Mouse (Mus musculus): Measurements from ENCODE around the gene St3gal4.

St3gal4 gene

GRCm38 (mm10) chr9:35128564-35128963 is 9.5 kb upstream of the St3gal4 start:
- DNase-seq, result no peak

DNA sequence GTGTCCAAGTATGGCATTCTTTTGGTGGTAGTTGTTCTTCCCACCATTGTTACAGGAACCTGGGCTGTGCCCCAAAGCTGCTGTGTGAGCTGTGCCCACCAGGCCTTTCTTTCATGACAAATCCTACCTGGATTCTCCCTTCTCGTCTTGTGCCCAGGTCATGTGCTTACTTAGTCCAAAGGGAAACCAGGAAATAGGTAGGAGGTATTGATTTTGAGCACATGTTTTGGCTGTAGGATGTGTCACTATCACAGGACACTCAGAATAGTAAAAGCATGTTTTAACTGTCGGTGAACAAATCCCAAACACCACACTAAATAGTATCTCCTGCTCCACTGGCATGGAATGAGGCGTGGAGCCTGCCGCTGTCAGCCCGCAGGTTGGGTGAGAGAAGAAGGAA is 8.5 kb upstream of the St3gal4 start:
- no peak for DNase-seq

DNA sequence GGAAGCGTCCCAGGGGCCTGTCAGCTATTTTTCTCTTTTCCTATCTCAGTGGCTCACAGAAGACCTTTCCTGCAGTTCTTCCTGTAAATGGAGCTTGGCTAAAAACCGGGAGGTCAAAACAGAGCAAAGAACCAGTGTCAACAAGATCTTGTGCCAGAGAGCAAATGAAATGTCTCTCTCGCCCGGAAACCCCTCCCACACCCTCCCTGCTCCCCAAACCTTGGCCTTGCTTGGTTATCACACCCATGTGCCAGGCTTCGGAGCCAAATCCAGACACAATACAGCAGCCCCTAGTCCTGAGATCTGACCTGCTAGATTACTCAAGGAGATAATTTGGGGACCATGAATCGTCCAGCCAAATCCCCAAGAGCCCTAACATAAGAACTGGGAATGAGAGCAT is 8.1 kb upstream of the St3gal4 start:
- DNase-seq, result peak; percentile 34

GRCm38 (mm10) chr9:35124678-35124955 is 5.5 kb upstream of the St3gal4 start:
- DNase-seq, result no peak

DNA sequence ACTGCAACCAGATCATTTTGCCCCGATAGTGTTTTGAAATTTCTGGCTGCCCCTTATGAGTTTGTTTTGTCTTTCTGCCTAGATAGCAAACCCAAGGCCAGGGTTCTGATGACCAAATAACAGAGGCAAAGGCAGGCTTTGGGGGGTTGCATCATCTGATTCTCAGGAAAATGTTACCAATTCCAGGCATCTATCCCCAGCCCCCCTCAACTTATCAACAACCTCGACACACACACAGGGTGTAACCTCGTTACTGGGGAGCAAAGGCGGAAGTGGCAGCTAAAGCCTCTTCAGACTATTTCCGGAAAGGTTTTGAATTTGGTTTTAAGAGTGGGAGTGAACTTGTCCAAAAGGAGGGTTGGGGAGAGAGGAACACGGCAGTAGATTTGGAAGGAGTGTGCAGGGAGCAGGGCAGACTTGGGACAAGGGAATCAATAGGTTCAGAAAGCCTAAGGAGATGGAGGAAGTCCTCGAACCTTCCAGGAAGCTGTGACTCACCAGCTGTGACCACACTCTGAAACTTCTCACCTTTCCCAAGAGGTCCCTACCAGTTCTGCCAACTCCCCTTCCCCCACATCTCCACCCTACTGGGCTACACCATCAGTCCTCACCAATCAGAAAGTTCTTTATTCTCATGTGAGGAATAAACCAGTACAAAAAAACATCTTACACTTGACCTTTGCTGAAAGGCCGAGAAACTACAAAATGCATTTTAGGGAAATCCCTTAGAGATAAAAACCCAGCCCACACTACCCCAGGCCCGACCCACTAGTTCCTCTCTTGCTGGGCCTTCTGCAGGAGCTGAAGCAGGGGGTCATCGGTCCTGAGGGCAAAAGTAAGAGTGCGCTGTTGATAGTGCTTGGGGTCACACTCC is 5.0 kb upstream of the St3gal4 start:
- no peak for DNase-seq

GRCm38 (mm10) chr9:35123456-35123803 is 4.4 kb upstream of the St3gal4 start:
- DNase-seq, result no peak

DNA sequence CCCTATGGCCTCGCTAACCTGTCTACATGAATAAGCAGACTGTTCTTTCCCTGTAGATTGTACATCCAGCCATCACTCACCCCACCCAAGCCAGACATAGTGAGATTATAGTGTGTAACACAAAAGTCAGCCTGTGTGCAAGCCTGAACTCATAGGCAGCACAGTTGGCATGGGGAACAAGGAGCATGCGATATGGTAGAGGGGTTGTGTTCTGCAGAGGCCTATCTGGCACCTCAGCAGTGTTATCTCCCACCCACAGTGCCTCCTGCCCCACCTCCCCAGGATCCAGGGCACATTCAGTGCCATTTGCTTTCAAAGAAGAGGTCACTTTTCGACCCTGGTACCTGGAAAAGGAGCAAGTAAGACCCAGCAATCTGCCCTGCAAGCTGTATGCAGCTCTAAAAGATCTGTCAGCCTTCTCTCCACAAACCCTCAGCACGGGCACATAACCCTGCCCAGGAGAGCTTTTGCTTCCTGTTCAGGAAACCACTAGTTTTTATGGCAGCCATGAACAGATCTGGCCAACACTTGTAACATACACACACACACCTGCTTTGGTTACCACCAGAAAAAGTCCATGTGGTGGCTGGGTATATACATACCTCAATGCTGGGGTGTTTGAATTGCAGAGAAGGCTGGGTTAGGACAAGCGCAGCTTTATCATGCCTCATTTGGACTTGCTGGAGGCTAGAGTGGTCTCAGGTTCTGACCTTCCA is 3.6 kb upstream of the St3gal4 start:
- DNase-seq, result no peak

GRCm38 (mm10) chr9:35118563-35118962 is 505 bp downstream of the St3gal4 start:
- no peak for DNase-seq

DNA sequence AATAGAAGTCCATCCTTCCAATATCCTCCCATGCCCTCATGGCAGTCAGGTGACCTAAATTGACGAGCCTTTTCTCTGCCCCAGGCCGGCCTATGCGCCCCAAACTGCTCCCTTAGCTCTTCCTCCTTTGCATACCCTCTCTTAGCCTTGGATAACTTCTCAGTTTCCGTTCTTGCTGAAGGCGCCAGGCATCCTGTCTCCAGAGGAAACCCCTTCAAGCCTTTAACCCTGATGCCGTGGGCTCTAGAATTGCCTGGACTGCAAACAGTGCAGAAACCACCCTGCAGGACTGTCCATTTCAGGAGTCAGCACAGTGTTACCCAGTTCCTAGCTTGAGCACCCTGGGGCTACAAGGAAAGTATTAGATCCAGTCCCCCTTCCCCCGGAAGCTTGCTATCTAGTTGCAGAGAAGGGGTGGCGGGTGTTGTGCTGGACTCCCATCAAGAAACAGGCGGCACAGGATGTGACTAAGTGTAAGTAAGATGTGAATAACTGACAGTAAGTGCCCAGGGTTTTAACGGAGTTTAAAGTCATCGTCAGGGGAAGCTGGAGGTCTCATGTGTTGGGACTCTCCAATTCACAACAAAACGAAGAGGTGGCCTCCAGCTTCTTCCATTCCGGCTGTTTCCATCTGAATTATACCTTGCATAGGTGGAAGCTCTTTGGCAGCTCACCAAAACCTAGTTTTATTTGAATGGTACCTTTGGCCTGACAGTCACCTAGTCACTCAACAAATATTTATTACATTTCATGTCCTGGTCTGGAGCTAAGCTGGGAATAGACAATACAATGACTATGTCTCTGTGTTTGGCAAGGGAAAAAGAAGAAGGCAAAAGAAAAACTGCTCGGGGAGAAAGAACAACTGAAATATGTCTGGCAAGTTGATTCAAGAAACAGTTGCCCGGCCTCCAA is 1.4 kb downstream of the St3gal4 start:
- peak; percentile 57 for DNase-seq

- peak; percentile 79 for DNase-seq
Observed at GRCm38 (mm10) chr9:35116391-35117381, 2.4 kb downstream of the St3gal4 start.

DNA sequence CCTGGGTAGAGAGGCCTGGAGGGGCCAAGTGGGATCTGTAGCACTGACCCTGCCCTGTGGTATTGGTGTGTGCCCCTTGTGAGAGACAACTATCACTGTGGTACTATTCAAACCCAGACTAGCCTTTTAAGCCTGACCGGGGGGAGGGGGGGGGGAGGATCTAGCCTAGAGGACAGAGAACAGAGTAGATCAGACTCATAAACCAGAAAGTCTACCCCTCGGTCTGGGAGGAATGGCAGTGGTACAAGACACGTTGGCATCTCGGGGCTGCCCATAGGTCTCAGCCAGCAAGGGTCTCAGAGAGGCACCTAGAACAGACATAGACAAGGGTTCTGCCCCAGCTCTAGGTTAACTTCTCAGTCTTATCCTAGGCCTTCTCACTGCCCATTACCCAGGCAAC is 3.3 kb downstream of the St3gal4 start:
- no peak for DNase-seq

- DNase-seq, result no peak
Observed at GRCm38 (mm10) chr9:35115299-35115698, 3.8 kb downstream of the St3gal4 start.

DNA sequence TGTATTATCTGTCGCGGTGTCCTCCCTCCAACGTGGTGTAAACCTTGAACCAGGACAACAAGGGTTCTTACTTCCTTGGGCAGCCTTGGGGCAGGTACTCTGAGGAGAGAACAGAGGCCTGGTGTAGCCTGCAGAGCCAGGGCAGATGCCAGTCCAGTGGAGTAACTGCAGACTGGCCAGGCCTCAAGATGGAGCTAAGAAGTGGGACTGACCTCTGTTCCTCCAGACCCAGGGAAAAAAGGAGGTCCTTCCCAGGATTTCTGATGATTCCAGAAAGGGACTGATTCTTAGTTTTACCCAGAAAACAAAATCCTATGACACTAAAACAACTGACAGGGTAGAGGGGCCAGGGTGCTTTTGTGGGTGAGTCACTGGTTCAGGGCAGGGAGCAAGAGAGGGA is 4.8 kb downstream of the St3gal4 start:
- DNase-seq, result no peak

GRCm38 (mm10) chr9:35111941-35112595 is 7.0 kb downstream of the St3gal4 start:
- DNase-seq, result no peak

DNA sequence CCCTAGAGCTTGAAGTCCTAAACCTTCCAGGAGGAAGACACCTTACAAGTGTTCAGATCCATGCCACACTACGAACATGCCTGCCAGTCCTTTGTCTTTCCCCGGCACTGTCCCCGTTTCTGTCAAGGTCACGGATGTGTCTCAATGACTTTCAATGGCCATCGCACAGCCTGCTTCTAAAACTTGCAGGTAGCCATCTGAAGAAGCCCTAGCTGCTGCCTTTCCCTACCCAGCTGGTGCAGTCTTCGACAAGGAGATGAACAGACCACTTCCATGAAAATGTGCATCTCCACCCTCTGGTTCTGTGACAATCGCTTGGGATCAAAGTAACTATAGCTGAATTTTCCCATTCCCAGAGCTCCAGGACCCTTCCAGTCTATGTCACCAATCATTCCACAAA is 7.6 kb downstream of the St3gal4 start:
- DNase-seq, result no peak

- no peak for DNase-seq
Observed at GRCm38 (mm10) chr9:35110567-35110966, 8.5 kb downstream of the St3gal4 start.

DNA sequence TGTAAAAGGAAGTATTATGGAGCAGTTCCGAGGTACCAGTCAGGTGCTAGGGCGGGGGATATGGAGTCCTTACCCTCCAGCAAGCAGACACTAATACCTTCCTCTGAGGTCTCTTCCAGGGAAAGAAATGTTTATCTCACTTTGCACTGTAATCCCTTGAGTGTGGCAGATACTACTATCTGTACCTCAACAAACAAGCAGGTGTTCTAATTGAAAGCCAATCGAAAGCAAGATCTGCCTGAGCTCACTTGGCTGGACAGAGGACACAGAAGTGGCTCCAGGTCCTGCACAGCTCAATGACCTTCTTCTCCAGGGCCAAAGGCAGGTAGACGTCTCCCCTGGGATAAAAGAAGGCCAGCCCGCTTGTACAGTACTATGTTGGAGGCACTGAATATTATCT is 9.0 kb downstream of the St3gal4 start:
- no peak for DNase-seq

DNA sequence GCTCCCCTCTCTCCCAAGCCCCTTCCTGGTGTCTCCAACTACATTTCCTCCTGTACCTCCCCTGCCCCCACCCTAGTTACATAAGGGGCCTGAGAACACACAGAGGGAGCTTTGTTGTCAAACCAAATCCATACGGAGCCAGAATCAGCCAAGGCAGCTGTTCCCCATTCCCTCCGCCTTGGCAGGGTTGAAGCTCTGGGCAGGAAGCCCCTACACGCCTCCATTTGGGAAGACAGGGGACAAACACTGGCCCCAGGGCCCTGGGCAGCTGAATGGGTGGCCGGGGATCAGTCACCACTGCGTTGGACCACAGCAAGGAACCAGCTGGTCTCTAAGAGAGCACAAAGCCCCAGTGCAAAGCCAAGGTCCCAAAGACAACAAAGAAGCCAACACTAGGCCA is 10.2 kb downstream of the St3gal4 start:
- DNase-seq, result no peak

- DNase-seq, result no peak
Observed at GRCm38 (mm10) chr9:35108066-35108465, 11.0 kb downstream of the St3gal4 start.

DNA sequence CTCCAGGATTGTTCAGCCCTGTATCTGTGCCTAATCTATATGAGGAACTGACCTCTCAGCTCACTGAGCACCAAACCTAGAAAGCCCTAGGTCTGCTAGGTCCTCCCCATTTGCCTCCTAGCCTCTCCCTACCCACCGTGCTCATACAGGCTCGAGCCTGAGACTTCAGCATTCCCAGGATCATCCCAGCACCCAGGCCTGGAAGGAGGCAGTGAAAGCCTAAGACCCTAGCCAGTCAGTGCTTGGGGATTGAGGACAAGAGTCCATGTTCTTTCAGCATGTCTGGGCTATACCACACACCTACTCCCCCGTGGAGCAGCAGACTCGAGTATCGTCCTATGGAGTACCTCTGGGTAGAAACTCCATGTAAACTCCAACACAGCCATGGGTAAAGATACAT is 11.7 kb downstream of the St3gal4 start:
- no peak for DNase-seq

All from kidney, adult 18-20 months (tissue).